44 mouse cellular contexts compared by ENCODE assay signal in the genomic region with DNA sequence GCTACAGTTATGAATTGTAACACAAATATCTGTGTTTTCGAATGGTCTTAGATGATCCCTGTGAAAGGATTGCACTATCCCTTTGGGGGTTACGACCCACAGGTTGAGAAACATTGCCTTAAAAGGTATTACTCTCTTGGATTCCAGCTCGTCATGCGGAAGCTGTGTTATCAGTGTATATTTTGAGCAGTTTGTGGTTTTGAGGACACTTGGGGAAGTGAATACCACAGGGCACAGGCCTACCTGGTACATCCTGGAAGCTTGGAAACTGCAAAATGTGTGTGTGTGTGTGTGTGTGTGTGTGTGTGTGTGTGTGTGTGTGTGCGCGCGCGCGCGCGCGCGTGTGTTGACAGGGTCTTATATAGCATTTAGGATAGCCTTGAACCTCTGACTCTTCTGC. TPM values are rescaled to one million over a fixed set of nuclear protein-coding genes. Genes with fewer than 3 reads are reported as not detected.
DNase-seq lines count a peak whose midpoint lies in the region; ATAC-seq and TF ChIP-seq lines count a peak whose summit lies in the region.
"Had no signal": no experiment of that assay in that cellular context is flagged by ENCODE, and none has a peak within 500 bp of the region (broad histone marks: within the 10 kb centered on the region; RNA-seq: fewer than 3 reads in every experiment).

No protein-coding gene starts in this region.

- H3K4me2 ChIP-seq in heart, embryonic 16.5 days (ENCODE audit: low read depth, low read length) = no peak overlapping the region
- H3K4me2 ChIP-seq in heart, embryonic 11.5 days = no peak overlapping the region
- H3K4me2 ChIP-seq: hindbrain, embryonic 13.5 days; kidney, embryonic 15.5 days; limb, embryonic 13.5 days; liver, embryonic 12.5 days; neural tube, embryonic 12.5 days had no signal

- H3K4me1 ChIP-seq in heart, embryonic 16.5 days (ENCODE audit: control insufficient read depth, insufficient read depth, low read length) = peaks cover 18% of the 10 kb centered on the region
- H3K4me1 ChIP-seq in heart, embryonic 11.5 days (ENCODE audit: control insufficient read depth, insufficient read depth, low read length) = peaks cover 11% of the 10 kb centered on the region
- H3K4me1 ChIP-seq in E14TG2a.4 (replicated peaks; ENCODE audit: low read depth, low read length) (peaks cover 72% of the 10 kb centered on the region), MEL (ENCODE audit: control insufficient read depth in 1 of 2, insufficient read depth in 2 of 2, low read length in 2 of 2) (peaks cover 0 to 7% of the 10 kb centered on the region in 2 experiments; a peak in 2 of 4 replicates)
- H3K4me1 ChIP-seq in megakaryocyte, embryonic 14.5 days = peaks cover 54% of the 10 kb centered on the region

- TF ChIP-seq CTCF in E14TG2a.4 (conservative IDR thresholded peaks at IDR 0.05; ENCODE audit: low read length) (no peak), MEL (IDR thresholded peaks at IDR 0.05 in 2 of 3, conservative IDR thresholded peaks at IDR 0.05 in 1 of 3; ENCODE audit: control insufficient read depth in 1 of 3, insufficient read depth in 1 of 3, low read depth in 2 of 3, low read length in 3 of 3, poor library complexity in 1 of 3, severe bottlenecking in 1 of 3) (no peak)
- no peak for TF ChIP-seq CTCF in layer of hippocampus, adult 2 months (conservative IDR thresholded peaks at IDR 0.05)

- no peaks in the 10 kb centered on the region for H3K36me3 ChIP-seq in heart, embryonic 16.5 days (ENCODE audit: control insufficient read depth, insufficient read depth)
- H3K36me3 ChIP-seq in heart, embryonic 11.5 days (ENCODE audit: control insufficient read depth, insufficient read depth, low read length) = no peaks in the 10 kb centered on the region
- no peaks in the 10 kb centered on the region for H3K36me3 ChIP-seq in E14TG2a.4 (ENCODE audit: insufficient read depth, low read length)
- peaks cover 0 to 2% of the 10 kb centered on the region in 2 experiments; a peak in 1 of 4 replicates for H3K36me3 ChIP-seq in MEL (ENCODE audit: control insufficient read depth in 1 of 2, insufficient read depth in 2 of 2, low read length in 2 of 2)
- no peaks in the 10 kb centered on the region for H3K36me3 ChIP-seq in megakaryocyte, embryonic 14.5 days (replicated peaks; ENCODE audit: low read length)
- H3K36me3 ChIP-seq: hindbrain, embryonic 13.5 days; kidney, embryonic 15.5 days; limb, embryonic 13.5 days; liver, embryonic 12.5 days; midbrain, embryonic 10.5 days; neural tube, embryonic 12.5 days had no signal

- no peak for TF ChIP-seq RAD21 in MEL (IDR thresholded peaks at IDR 0.05; ENCODE audit: low read depth, low read length)

- peak overlapping the region; percentile 50; the same call in 1 of the 2 replicates for H3K27ac ChIP-seq in heart, embryonic 16.5 days (ENCODE audit: low read length)
- H3K27ac ChIP-seq in heart, embryonic 11.5 days (ENCODE audit: low read depth, low read length) = no peak overlapping the region
- H3K27ac ChIP-seq in MEL (ENCODE audit: control insufficient read depth, low read depth, low read length) = no peak overlapping the region
- H3K27ac ChIP-seq in layer of hippocampus, adult 2 months = no peak overlapping the region
- H3K27ac ChIP-seq: hindbrain, embryonic 13.5 days; kidney, embryonic 15.5 days; limb, embryonic 13.5 days; liver, embryonic 12.5 days; midbrain, embryonic 10.5 days; neural tube, embryonic 12.5 days had no signal

- H3K4me3 ChIP-seq in heart, embryonic 16.5 days (ENCODE audit: low read length) = no peak overlapping the region
- no peak overlapping the region for H3K4me3 ChIP-seq in heart, embryonic 11.5 days (ENCODE audit: low read depth, low read length)
- H3K4me3 ChIP-seq in E14TG2a.4 (replicated peaks; ENCODE audit: low read length) (peak overlapping the region; percentile 83), MEL (ENCODE audit: control insufficient read depth in 1 of 2, insufficient read depth in 1 of 2, low read depth in 2 of 2, low read length in 2 of 2) (no peak overlapping the region)
- H3K4me3 ChIP-seq in megakaryocyte, embryonic 14.5 days (replicated peaks) = peak overlapping the region; percentile 16
- no peak overlapping the region for H3K4me3 ChIP-seq in layer of hippocampus, adult 2 months
- H3K4me3 ChIP-seq: erythroblast, embryonic 14.5 days; hindbrain, embryonic 13.5 days; kidney, embryonic 15.5 days; limb, embryonic 13.5 days; liver, embryonic 12.5 days; midbrain, embryonic 10.5 days; myocyte; neural tube, embryonic 12.5 days had no signal

- H3K9ac ChIP-seq in heart, embryonic 16.5 days (ENCODE audit: low read length) = no peak overlapping the region
- H3K9ac ChIP-seq in heart, embryonic 11.5 days (ENCODE audit: low read depth, low read length) = no peak overlapping the region
- no peak overlapping the region for H3K9ac ChIP-seq in MEL (ENCODE audit: control insufficient read depth, low read depth, low read length, poor library complexity, severe bottlenecking)
- H3K9ac ChIP-seq: hindbrain, embryonic 13.5 days; kidney, embryonic 15.5 days; limb, embryonic 13.5 days; liver, embryonic 12.5 days; neural tube, embryonic 12.5 days had no signal

- TF ChIP-seq EP300 in MEL (IDR thresholded peaks at IDR 0.05; ENCODE audit: low read depth in 1 of 2, low read length in 2 of 2) = peak; percentile 10 to 44; a peak in 2 of 4 replicates

- H3K79me2 ChIP-seq in MEL (ENCODE audit: control insufficient read depth, insufficient read depth, low read length, poor library complexity) = no peaks in the 10 kb centered on the region

- WGBS in heart, embryonic 16.5 days = 80% methylated on average over 13 of the region's 13 CpGs
- WGBS in heart, embryonic 11.5 days (ENCODE audit: insufficient replicate concordance) = 86% methylated on average over 13 of the region's 13 CpGs

- H3K9me3 ChIP-seq in heart, embryonic 16.5 days (replicated peaks; ENCODE audit: control insufficient read depth, low read length) = no peaks in the 10 kb centered on the region
- no peaks in the 10 kb centered on the region for H3K9me3 ChIP-seq in heart, embryonic 11.5 days (replicated peaks; ENCODE audit: control insufficient read depth, low read length)
- H3K9me3 ChIP-seq in E14TG2a.4 (ENCODE audit: low read length) = no peaks in the 10 kb centered on the region
- no peaks in the 10 kb centered on the region for H3K9me3 ChIP-seq in MEL (replicated peaks; ENCODE audit: insufficient read depth, low read length)
- H3K9me3 ChIP-seq in megakaryocyte, embryonic 14.5 days = 0 out of 2 replicates have a peak, but pooled peaks cover 2% of the 10 kb centered on the region
- H3K9me3 ChIP-seq: hindbrain, embryonic 13.5 days; kidney, embryonic 15.5 days; limb, embryonic 13.5 days; liver, embryonic 12.5 days; midbrain, embryonic 10.5 days; neural tube, embryonic 12.5 days had no signal

- ATAC-seq in heart, embryonic 16.5 days (replicated peaks; ENCODE audit: extremely low read depth, insufficient read depth, low FRiP score) = no peak
- no peak for ATAC-seq in heart, embryonic 11.5 days (replicated peaks; ENCODE audit: insufficient number of reproducible peaks, low FRiP score, low TSS enrichment)
- ATAC-seq: activated CD4-positive, CD25-positive, alpha-beta regulatory T cell, adult 4 months; forebrain, embryonic 16.5 days; liver, embryonic 12.5 days; lung, postnatal 0 days; midbrain, embryonic 16.5 days had no signal

- H3K27me3 ChIP-seq in heart, embryonic 16.5 days (ENCODE audit: control insufficient read depth, insufficient read depth, low read length) = no peaks in the 10 kb centered on the region
- H3K27me3 ChIP-seq in heart, embryonic 11.5 days (ENCODE audit: control insufficient read depth, insufficient read depth, low read length) = peaks cover 5% of the 10 kb centered on the region; the same call in 1 of the 2 replicates
- H3K27me3 ChIP-seq in E14TG2a.4 (ENCODE audit: insufficient read depth, low read length) = no peaks in the 10 kb centered on the region
- H3K27me3 ChIP-seq in MEL (ENCODE audit: control insufficient read depth in 1 of 2, insufficient read depth in 2 of 2, low read length in 2 of 2) = no peaks in the 10 kb centered on the region
- peaks cover 42% of the 10 kb centered on the region for H3K27me3 ChIP-seq in megakaryocyte, embryonic 14.5 days (replicated peaks)

- DNase-seq in MEL (ENCODE audit: low read depth, low spot score) = peak; percentile 14
- DNase-seq in spleen, postnatal 14 days (ENCODE audit: low spot score in 2 of 2) = no peak
- no peak for DNase-seq in layer of hippocampus, adult 2 months (ENCODE audit: low spot score in 2 of 2)
- DNase-seq: adrenal gland, adult 2 months; adrenal gland, postnatal 36 days; B cell, adult 2 months; cerebellum, adult 18-20 months; cerebellum, postnatal 10 days; gastrocnemius, postnatal 10 days; kidney, postnatal 25 days; lung, adult 18-20 months; lung, postnatal 4 days; right cerebral cortex, postnatal 4 days had no signal

- TF ChIP-seq POLR2A in MEL (IDR thresholded peaks at IDR 0.05; ENCODE audit: control insufficient read depth in 1 of 2, insufficient read depth in 1 of 2, low read depth in 1 of 2, low read length in 2 of 2, poor library complexity in 1 of 2) = no peak

RNA-seq across cellular contexts. Expression of a gene that starts 0.5 kb away (rescaled TPM):
- 8.1 and 8.6 TPM in 2 replicates for polyA plus RNA-seq in heart, embryonic 16.5 days (2015; fragmentation: Nextera tagmentation; extraction: Ambion mirVana)
- polyA plus RNA-seq in heart, embryonic 11.5 days (2014; fragmentation: Nextera tagmentation; extraction: Ambion mirVana) = 2.0 and 2.1 TPM in 2 replicates
- total RNA-seq in MEL (2012; rRNA removed) = not detected in 2 replicates
- under 1 TPM in 1 of 2 experiments, not detected in 1; 0.07 TPM for polyA plus RNA-seq in MEL (2012; ENCODE audit: insufficient read depth in 1 of 2, insufficient read length in 2 of 2, low read depth in 1 of 2, low replicate concordance in 2 of 2, missing spikeins in 1 of 2)
- not detected in 2 replicates for polyA plus RNA-seq in megakaryocyte, embryonic 14.5 days (2012; ENCODE audit: insufficient read depth, low replicate concordance)
- total RNA-seq in layer of hippocampus, adult 2 months (2021) = 1 to 10 TPM; 1.5 to 3.5 TPM
- polyA plus RNA-seq: erythroblast, embryonic 14.5 days; limb, embryonic 13.5 days; stomach, embryonic 14.5 days had no signal

RNA-seq across cellular contexts. Expression of a gene that starts 5.9 kb away (rescaled TPM):
- not detected in 2 replicates for polyA plus RNA-seq in heart, embryonic 16.5 days (2015; fragmentation: Nextera tagmentation; extraction: Ambion mirVana)
- polyA plus RNA-seq in heart, embryonic 11.5 days (2014; fragmentation: Nextera tagmentation; extraction: Ambion mirVana) = not detected in 2 replicates
- total RNA-seq in MEL (2012; rRNA removed) = not detected in 2 replicates
- polyA plus RNA-seq in MEL (2012; ENCODE audit: insufficient read depth in 1 of 2, insufficient read length in 2 of 2, low read depth in 1 of 2, low replicate concordance in 2 of 2, missing spikeins in 1 of 2) = not detected
- polyA plus RNA-seq in megakaryocyte, embryonic 14.5 days (2012; ENCODE audit: insufficient read depth, low replicate concordance) = not detected in 2 replicates
- under 1 TPM; 0.49 TPM for total RNA-seq in layer of hippocampus, adult 2 months (2021)
- total RNA-seq: adrenal gland, adult 2 months; adrenal gland, postnatal 36 days; gastrocnemius, postnatal 10 days; heart, postnatal 4 days had no signal
- polyA plus RNA-seq: adrenal gland, adult 2 months; brain, embryonic 14.5 days; erythroblast, embryonic 14.5 days; forebrain, embryonic 11.5 days; forebrain, embryonic 16.5 days; heart, embryonic 14.5 days; intestine, postnatal 0 days; kidney, embryonic 15.5 days; liver, embryonic 12.5 days; midbrain, embryonic 16.5 days; myocyte; neural tube, embryonic 12.5 days; stomach, embryonic 14.5 days; urinary bladder, adult 2 months had no signal

RNA-seq across cellular contexts. Expression of a gene that starts 35.2 kb away (rescaled TPM):
- polyA plus RNA-seq in heart, embryonic 16.5 days (2015; fragmentation: Nextera tagmentation; extraction: Ambion mirVana) = not detected in 2 replicates
- polyA plus RNA-seq in heart, embryonic 11.5 days (2014; fragmentation: Nextera tagmentation; extraction: Ambion mirVana) = not detected in 2 replicates
- not detected in 2 replicates for total RNA-seq in MEL (2012; rRNA removed)
- not detected for polyA plus RNA-seq in MEL (2012; ENCODE audit: insufficient read depth in 1 of 2, insufficient read length in 2 of 2, low read depth in 1 of 2, low replicate concordance in 2 of 2, missing spikeins in 1 of 2)
- polyA plus RNA-seq in megakaryocyte, embryonic 14.5 days (2012; ENCODE audit: insufficient read depth, low replicate concordance) = not detected in 2 replicates
- not detected for total RNA-seq in layer of hippocampus, adult 2 months (2021)
- total RNA-seq: adrenal gland, adult 2 months; adrenal gland, postnatal 36 days; heart, postnatal 4 days; layer of hippocampus, adult 18-20 months; layer of hippocampus, postnatal 25 days; left cerebral cortex, adult 8-10 months; left cerebral cortex, postnatal 36 days had no signal
- polyA plus RNA-seq: adrenal gland, adult 2 months; brain, embryonic 14.5 days; cortical plate, adult 2 months; embryonic facial prominence, embryonic 14.5 days; erythroblast, embryonic 14.5 days; forebrain, embryonic 11.5 days; forebrain, embryonic 16.5 days; gonadal fat pad, adult 2 months; heart, embryonic 14.5 days; hindbrain, embryonic 13.5 days; intestine, postnatal 0 days; kidney, embryonic 15.5 days; limb, embryonic 13.5 days; liver, embryonic 12.5 days; lung, postnatal 0 days; midbrain, embryonic 10.5 days; midbrain, embryonic 16.5 days; myocyte; neural tube, embryonic 12.5 days; stomach, embryonic 14.5 days; testis, adult 2 months; urinary bladder, adult 2 months had no signal

RNA-seq across cellular contexts. Expression of a gene that starts 38.5 kb away (rescaled TPM):
- polyA plus RNA-seq in heart, embryonic 16.5 days (2015; fragmentation: Nextera tagmentation; extraction: Ambion mirVana) = 0.13 and 0.29 TPM in 2 replicates
- 0.14 and 0.29 TPM in 2 replicates for polyA plus RNA-seq in heart, embryonic 11.5 days (2014; fragmentation: Nextera tagmentation; extraction: Ambion mirVana)
- not detected in 2 replicates for total RNA-seq in MEL (2012; rRNA removed)
- not detected for polyA plus RNA-seq in MEL (2012; ENCODE audit: insufficient read depth in 1 of 2, insufficient read length in 2 of 2, low read depth in 1 of 2, low replicate concordance in 2 of 2, missing spikeins in 1 of 2)
- not detected in 2 replicates for polyA plus RNA-seq in megakaryocyte, embryonic 14.5 days (2012; ENCODE audit: insufficient read depth, low replicate concordance)
- under 1 TPM; 0.59 TPM for total RNA-seq in layer of hippocampus, adult 2 months (2021)
- polyA plus RNA-seq: activated CD4-positive, CD25-positive, alpha-beta regulatory T cell, adult 4 months; erythroblast, embryonic 14.5 days; forebrain, embryonic 11.5 days; forebrain, embryonic 16.5 days; heart, embryonic 14.5 days; hindbrain, embryonic 13.5 days; limb, embryonic 13.5 days; midbrain, embryonic 10.5 days; myocyte; neural tube, embryonic 12.5 days; stomach, embryonic 14.5 days had no signal

Comparison
In these comparisons a context has a peak if more than half of its experiments do, and no peak if none do; other contexts are left out.
1. H3K4me3 ChIP-seq: peak in E14TG2a.4 (single experiment) and megakaryocyte, embryonic 14.5 days (single experiment); none in heart, embryonic 16.5 days (single experiment), heart, embryonic 11.5 days (single experiment), MEL (0 of 2) and layer of hippocampus, adult 2 months (single experiment).